20 mouse cellular contexts compared by ENCODE assay signal in genomic region chr10:39445870-39446269, GRCm38 (mm10).
DNase-seq lines count a peak whose midpoint lies in the region; ATAC-seq and TF ChIP-seq lines count a peak whose summit lies in the region.
"Had no signal": no experiment of that assay in that cellular context is flagged by ENCODE, and none has a peak within 500 bp of the region (broad histone marks: within the 10 kb centered on the region; RNA-seq: fewer than 3 reads in every experiment).

No protein-coding gene starts in this region.

- H3K27ac ChIP-seq in liver, embryonic 12.5 days: no peak overlapping the region
- no peak overlapping the region for H3K27ac ChIP-seq in liver, embryonic 11.5 days (ENCODE audit: low read depth, low read length)
- H3K27ac ChIP-seq in intestine, embryonic 16.5 days (ENCODE audit: low read length): no peak overlapping the region
- H3K27ac ChIP-seq in liver, postnatal 0 days (ENCODE audit: low read depth): peak overlapping the region; percentile 3; the same call in 1 of the 2 replicates
- H3K27ac ChIP-seq in heart, embryonic 12.5 days (ENCODE audit: poor library complexity, severe bottlenecking): no peak overlapping the region
- H3K27ac ChIP-seq: embryonic facial prominence, embryonic 10.5 days; forebrain, embryonic 15.5 days; heart, embryonic 10.5 days; heart, embryonic 15.5 days; hindbrain, embryonic 13.5 days; hindbrain, postnatal 0 days had no signal

- TF ChIP-seq EP300 in liver, postnatal 0 days (IDR thresholded peaks at IDR 0.05; ENCODE audit: low read depth): no peak

- peak; percentile 45; the same call in 1 of the 2 replicates for ATAC-seq in liver, embryonic 12.5 days
- ATAC-seq in liver, embryonic 11.5 days (replicated peaks; ENCODE audit: low FRiP score): no peak
- peak; percentile 74 for ATAC-seq in intestine, embryonic 16.5 days
- ATAC-seq in liver, postnatal 0 days: peak; percentile 91
- no peak for ATAC-seq in heart, embryonic 12.5 days (ENCODE audit: insufficient number of reproducible peaks, low FRiP score)
- ATAC-seq: forebrain, embryonic 15.5 days; hindbrain, postnatal 0 days had no signal

- peaks cover 16% of the 10 kb centered on the region for H3K4me1 ChIP-seq in liver, embryonic 12.5 days
- peaks cover 5% of the 10 kb centered on the region; the same call in 1 of the 2 replicates for H3K4me1 ChIP-seq in liver, embryonic 11.5 days (replicated peaks; ENCODE audit: control insufficient read depth, insufficient read depth, low read length)
- H3K4me1 ChIP-seq in intestine, embryonic 16.5 days (ENCODE audit: control insufficient read depth, insufficient read depth, low read length): peaks cover 18% of the 10 kb centered on the region
- H3K4me1 ChIP-seq in liver, postnatal 0 days (ENCODE audit: insufficient read depth): peaks cover 5% of the 10 kb centered on the region
- peaks cover 19% of the 10 kb centered on the region for H3K4me1 ChIP-seq in heart, embryonic 12.5 days (replicated peaks)

- no peak overlapping the region for H3K9ac ChIP-seq in liver, embryonic 12.5 days
- H3K9ac ChIP-seq in liver, embryonic 11.5 days (ENCODE audit: low read depth, low read length): no peak overlapping the region
- no peak overlapping the region for H3K9ac ChIP-seq in intestine, embryonic 16.5 days (ENCODE audit: low read depth, low read length)
- H3K9ac ChIP-seq in liver, postnatal 0 days (replicated peaks): no peak overlapping the region
- no peak overlapping the region for H3K9ac ChIP-seq in heart, embryonic 12.5 days
- H3K9ac ChIP-seq: forebrain, embryonic 15.5 days; heart, embryonic 15.5 days; hindbrain, embryonic 13.5 days had no signal

- no peak for DNase-seq in liver, embryonic 11.5 days (ENCODE audit: low spot score)
- DNase-seq in liver, postnatal 0 days: peak; percentile 36
- no peak for DNase-seq in lung, postnatal 36 days
- no peak for DNase-seq in frontal cortex, postnatal 14 days (ENCODE audit: low spot score in 2 of 2)
- DNase-seq: adrenal gland, postnatal 10 days; cerebellum, adult 18-20 months; cerebellum, adult 9-11 months; gastrocnemius, postnatal 10 days; heart, adult 18-20 months; heart, postnatal 14 days had no signal

- TF ChIP-seq CTCF in liver, postnatal 0 days (IDR thresholded peaks at IDR 0.05; ENCODE audit: low read depth): no peak

- 84% methylated on average over 11 of the region's 11 CpGs for WGBS in liver, embryonic 12.5 days (ENCODE audit: insufficient replicate concordance)
- 88% methylated on average over 11 of the region's 11 CpGs for WGBS in liver, embryonic 11.5 days
- WGBS in intestine, embryonic 16.5 days: 72% methylated on average over 11 of the region's 11 CpGs
- WGBS in liver, postnatal 0 days (ENCODE audit: insufficient replicate concordance): 73% methylated on average over 11 of the region's 11 CpGs
- 90% methylated on average over 11 of the region's 11 CpGs for WGBS in heart, embryonic 12.5 days

- H3K4me2 ChIP-seq in liver, embryonic 12.5 days: no peak overlapping the region
- no peak overlapping the region for H3K4me2 ChIP-seq in liver, embryonic 11.5 days
- H3K4me2 ChIP-seq in intestine, embryonic 16.5 days (ENCODE audit: low read depth, low read length): no peak overlapping the region
- no peak overlapping the region for H3K4me2 ChIP-seq in liver, postnatal 0 days (ENCODE audit: low read depth, low read length)
- H3K4me2 ChIP-seq in heart, embryonic 12.5 days: no peak overlapping the region
- H3K4me2 ChIP-seq: forebrain, embryonic 15.5 days; heart, embryonic 15.5 days; hindbrain, embryonic 13.5 days had no signal

- no peak overlapping the region for H3K4me3 ChIP-seq in liver, embryonic 12.5 days
- H3K4me3 ChIP-seq in liver, embryonic 11.5 days (ENCODE audit: low read depth, low read length): no peak overlapping the region
- no peak overlapping the region for H3K4me3 ChIP-seq in intestine, embryonic 16.5 days (ENCODE audit: low read length)
- H3K4me3 ChIP-seq in liver, postnatal 0 days (ENCODE audit: low read depth, low read length): no peak overlapping the region
- H3K4me3 ChIP-seq in heart, embryonic 12.5 days: no peak overlapping the region
- H3K4me3 ChIP-seq: embryonic facial prominence, embryonic 10.5 days; forebrain, embryonic 15.5 days; heart, embryonic 10.5 days; heart, embryonic 15.5 days; hindbrain, embryonic 13.5 days had no signal

- H3K9me3 ChIP-seq in liver, embryonic 12.5 days (replicated peaks): no peaks in the 10 kb centered on the region
- no peaks in the 10 kb centered on the region for H3K9me3 ChIP-seq in liver, embryonic 11.5 days (ENCODE audit: control insufficient read depth, low read length)
- no peaks in the 10 kb centered on the region for H3K9me3 ChIP-seq in intestine, embryonic 16.5 days (ENCODE audit: control insufficient read depth, low read length)
- no peaks in the 10 kb centered on the region for H3K9me3 ChIP-seq in liver, postnatal 0 days (ENCODE audit: low read length)
- no peaks in the 10 kb centered on the region for H3K9me3 ChIP-seq in heart, embryonic 12.5 days (replicated peaks)
- H3K9me3 ChIP-seq: embryonic facial prominence, embryonic 10.5 days; forebrain, embryonic 15.5 days; heart, embryonic 10.5 days; heart, embryonic 15.5 days; hindbrain, embryonic 13.5 days had no signal

- no peaks in the 10 kb centered on the region for H3K27me3 ChIP-seq in liver, embryonic 12.5 days (replicated peaks)
- H3K27me3 ChIP-seq in liver, embryonic 11.5 days (replicated peaks; ENCODE audit: control insufficient read depth, insufficient read depth, low read length): no peaks in the 10 kb centered on the region
- no peaks in the 10 kb centered on the region for H3K27me3 ChIP-seq in intestine, embryonic 16.5 days (replicated peaks; ENCODE audit: control insufficient read depth, insufficient read depth, low read length)
- no peaks in the 10 kb centered on the region for H3K27me3 ChIP-seq in liver, postnatal 0 days (ENCODE audit: insufficient read depth, low read length)
- no peaks in the 10 kb centered on the region for H3K27me3 ChIP-seq in heart, embryonic 12.5 days (replicated peaks)
- H3K27me3 ChIP-seq: CH12.LX; forebrain, embryonic 15.5 days; heart, embryonic 15.5 days; hindbrain, embryonic 13.5 days had no signal

- no peaks in the 10 kb centered on the region for H3K36me3 ChIP-seq in liver, embryonic 12.5 days
- H3K36me3 ChIP-seq in liver, embryonic 11.5 days (ENCODE audit: control insufficient read depth, insufficient read depth, low read length): no peaks in the 10 kb centered on the region
- H3K36me3 ChIP-seq in intestine, embryonic 16.5 days (ENCODE audit: control insufficient read depth, insufficient read depth, low read length): no peaks in the 10 kb centered on the region
- no peaks in the 10 kb centered on the region for H3K36me3 ChIP-seq in liver, postnatal 0 days (replicated peaks; ENCODE audit: insufficient read depth, low read length)
- H3K36me3 ChIP-seq in heart, embryonic 12.5 days: no peaks in the 10 kb centered on the region
- H3K36me3 ChIP-seq: embryonic facial prominence, embryonic 10.5 days; forebrain, embryonic 15.5 days; heart, embryonic 10.5 days; heart, embryonic 15.5 days; hindbrain, embryonic 13.5 days had no signal

Comparison
In these comparisons a context has a peak if more than half of its experiments do, and no peak if none do; other contexts are left out.
1. ATAC-seq: peak in liver, embryonic 12.5 days (single experiment), intestine, embryonic 16.5 days (single experiment) and liver, postnatal 0 days (single experiment); none in liver, embryonic 11.5 days (single experiment) and heart, embryonic 12.5 days (single experiment).